Mouse (Mus musculus): ENCODE measurements at regions not wholly inside any gene's neighbourhood (a gene's known extent, or its start where the extent isn't known, plus 50 kb on each side); places are given as distances from the start of the nearest gene placed in this dataset.

- DNase-seq (ENCODE audit: low spot score in 2 of 2): no peak
Observed at GRCm38 (mm10) chr8:79828763-79829542, 117.3 kb downstream of the Anapc10 start.

GRCm38 (mm10) chr8:79829543-79829890, 117.9 kb downstream of the Anapc10 start:
- no peak for DNase-seq (ENCODE audit: low spot score in 2 of 2)

- no peak for DNase-seq (ENCODE audit: low spot score in 2 of 2)
Observed at GRCm38 (mm10) chr8:79829941-79830633, 118.5 kb downstream of the Anapc10 start.

- no peak for DNase-seq (ENCODE audit: low spot score in 2 of 2)
Observed at GRCm38 (mm10) chr8:79838961-79839360, 127.3 kb downstream of the Anapc10 start.

- DNase-seq (ENCODE audit: low spot score in 2 of 2): no peak
Observed at GRCm38 (mm10) chr8:79849982-79850514, 138.4 kb downstream of the Anapc10 start.

- peak; percentile 5 to 6 for DNase-seq (ENCODE audit: low spot score in 2 of 2)
Observed at GRCm38 (mm10) chr8:79850519-79850918, 138.9 kb downstream of the Anapc10 start.

GRCm38 (mm10) chr8:79872416-79873077, 160.9 kb downstream of the Anapc10 start:
- no peak for DNase-seq (ENCODE audit: low spot score in 2 of 2)

GRCm38 (mm10) chr8:79907971-79908370, 149.8 kb downstream of the Hhip start:
- no peak for DNase-seq (ENCODE audit: low spot score in 2 of 2)

Data from right cerebral cortex, postnatal 36 days (tissue).